Mouse (Mus musculus) MEL (cell line): ENCODE results near the gene Zfp646. TPM values are rescaled to one million over a fixed set of nuclear protein-coding genes. Genes with fewer than 3 reads are reported as not detected.

ENCODE experiments used
- DNase-seq: peaks from one replicate; pipeline ENCODE4 v3.0.0; 2011; ENCODE audit warnings: low read depth, low spot score
- H3K27ac ChIP-seq: 2 replicates; pipeline ENCODE4 v1.5.1; 2012; ENCODE audit warnings: low read depth, mild to moderate bottlenecking, control low read depth, low read length, moderate library complexity; ENCODE audit not compliant: control insufficient read depth
- H3K27me3 ChIP-seq, 2 experiments: fragments of 150-350 bp in 1 of 2; sonication (generic) in 1 of 2; 2 replicates each; pipeline ENCODE4 v1.6.1; 2012; ENCODE audit warnings: low read length in 2 of 2, mild to moderate bottlenecking in 2 of 2, improper control_type of control experiment in 1 of 2, moderate library complexity in 1 of 2; ENCODE audit not compliant: insufficient read depth in 2 of 2, control insufficient read depth in 1 of 2
- H3K36me3 ChIP-seq, 2 experiments: 2 replicates each; pipeline ENCODE4 v1.6.1; 2012 to 2014; ENCODE audit warnings: low read length in 2 of 2, improper control_type of control experiment in 1 of 2, inconsistent platforms in 1 of 2, mild to moderate bottlenecking in 1 of 2; ENCODE audit not compliant: insufficient read depth in 2 of 2, control insufficient read depth in 1 of 2
- H3K4me1 ChIP-seq, 2 experiments: fragments of 150-350 bp in 1 of 2; sonication (generic) in 1 of 2; 2 replicates each; pipeline ENCODE4 v1.6.1; 2012; ENCODE audit warnings: low read length in 2 of 2, improper control_type of control experiment in 1 of 2, mild to moderate bottlenecking in 1 of 2; ENCODE audit not compliant: insufficient read depth in 2 of 2, control insufficient read depth in 1 of 2
- H3K4me3 ChIP-seq, 2 experiments: fragments of 150-350 bp in 1 of 2; sonication (generic) in 1 of 2; 2 replicates each; pipeline ENCODE4 v1.5.1; 2012; ENCODE audit warnings: low read depth in 2 of 2, low read length in 2 of 2, mild to moderate bottlenecking in 2 of 2, moderate library complexity in 2 of 2, control low read depth in 1 of 2, improper control_type of control experiment in 1 of 2; ENCODE audit not compliant: control insufficient read depth in 1 of 2, insufficient read depth in 1 of 2
- H3K79me2 ChIP-seq: 2 replicates; pipeline ENCODE4 v1.6.1; 2012; ENCODE audit warnings: mild to moderate bottlenecking, low read length, moderate library complexity; ENCODE audit not compliant: control insufficient read depth, poor library complexity, insufficient read depth
- H3K9ac ChIP-seq: 2 replicates; pipeline ENCODE4 v1.6.1; 2012; ENCODE audit warnings: low read depth, mild to moderate bottlenecking, control low read depth, low read length, moderate library complexity; ENCODE audit not compliant: control insufficient read depth, poor library complexity, severe bottlenecking
- H3K9me3 ChIP-seq: fragments of 150-350 bp; sonication (generic); replicated peaks from 2 replicates; pipeline ENCODE4 v1.6.1; 2012; ENCODE audit warnings: mild to moderate bottlenecking, low read length, improper control_type of control experiment, moderate library complexity; ENCODE audit not compliant: insufficient read depth
- BHLHE40 ChIP-seq: IDR thresholded peaks from 2 replicates; pipeline ENCODE4 v1.6.1; 2012; ENCODE audit warnings: low read depth, mild to moderate bottlenecking, inconsistent platforms, low read length, improper control_type of control experiment, borderline replicate concordance
- CHD1 ChIP-seq: IDR thresholded peaks from 2 replicates; pipeline ENCODE4 v1.6.1; 2012; ENCODE audit warnings: low read depth, mild to moderate bottlenecking, inconsistent platforms, low read length, improper control_type of control experiment
- CHD2 ChIP-seq: IDR thresholded peaks from 2 replicates; pipeline ENCODE4 v1.6.1; 2011; ENCODE audit warnings: low read length, improper control_type of control experiment
- E2F4 ChIP-seq: IDR thresholded peaks from 2 replicates; pipeline ENCODE4 v1.6.1; 2011; ENCODE audit warnings: low read depth, low read length, improper control_type of control experiment, borderline replicate concordance
- ELF1 ChIP-seq: IDR thresholded peaks from 2 replicates; pipeline ENCODE4 v1.6.1; 2014; ENCODE audit warnings: low read depth, mild to moderate bottlenecking, inconsistent platforms, low read length, improper control_type of control experiment, moderate library complexity
- EP300 ChIP-seq, 2 experiments: IDR thresholded peaks; 2 replicates each; pipeline ENCODE4 v1.6.1; 2011; ENCODE audit warnings: improper control_type of control experiment in 2 of 2, low read length in 2 of 2, low read depth in 1 of 2, mild to moderate bottlenecking in 1 of 2
- ETS1 ChIP-seq: IDR thresholded peaks from 2 replicates; pipeline ENCODE4 v1.6.1; 2012; ENCODE audit warnings: low read depth, mild to moderate bottlenecking, inconsistent platforms, low read length, improper control_type of control experiment, moderate library complexity
- GABPA ChIP-seq: IDR thresholded peaks from 2 replicates; pipeline ENCODE4 v1.6.1; 2012; ENCODE audit warnings: low read depth, mild to moderate bottlenecking, inconsistent platforms, low read length, improper control_type of control experiment, moderate library complexity
- HCFC1 ChIP-seq: IDR thresholded peaks from 2 replicates; pipeline ENCODE4 v1.6.1; 2012; ENCODE audit warnings: low read depth, mild to moderate bottlenecking, inconsistent platforms, low read length, improper control_type of control experiment, moderate library complexity
- JUND ChIP-seq: IDR thresholded peaks from 2 replicates; pipeline ENCODE4 v1.6.1; 2011; ENCODE audit warnings: low read depth, mild to moderate bottlenecking, improper control_type of control experiment, low read length
- KAT2A ChIP-seq: conservative IDR thresholded peaks from 2 replicates; pipeline ENCODE4 v1.6.1; 2012; ENCODE audit warnings: low read depth, low read length, improper control_type of control experiment, inconsistent platforms
- MAFK ChIP-seq: IDR thresholded peaks from 2 replicates; pipeline ENCODE4 v1.6.1; 2011; ENCODE audit warnings: low read depth, mild to moderate bottlenecking, low read length, improper control_type of control experiment, borderline replicate concordance
- MYB ChIP-seq: IDR thresholded peaks from 2 replicates; pipeline ENCODE4 v1.6.1; 2011; ENCODE audit warnings: mild to moderate bottlenecking, low read depth, low read length, improper control_type of control experiment
- NELFE ChIP-seq: IDR thresholded peaks from 2 replicates; pipeline ENCODE4 v1.6.1; 2011; ENCODE audit warnings: low read depth, low read length, improper control_type of control experiment
- NRF1 ChIP-seq: IDR thresholded peaks from 2 replicates; pipeline ENCODE4 v1.6.1; 2014; ENCODE audit warnings: low read depth, mild to moderate bottlenecking, inconsistent platforms, low read length, improper control_type of control experiment, moderate library complexity; ENCODE audit not compliant: poor library complexity, insufficient read depth, severe bottlenecking
- POLR2A ChIP-seq, 2 experiments: IDR thresholded peaks; 2 replicates each; pipeline ENCODE4 v1.6.1; 2011 to 2012; ENCODE audit warnings: low read length in 2 of 2, mild to moderate bottlenecking in 2 of 2, control low read depth in 1 of 2, improper control_type of control experiment in 1 of 2, low read depth in 1 of 2, moderate library complexity in 1 of 2; ENCODE audit not compliant: control insufficient read depth in 1 of 2, insufficient read depth in 1 of 2, poor library complexity in 1 of 2
- POLR2AphosphoS5 ChIP-seq: IDR thresholded peaks from 2 replicates; pipeline ENCODE4 v1.6.1; 2012; ENCODE audit warnings: low read depth, borderline replicate concordance, mild to moderate bottlenecking, inconsistent platforms, low read length, moderate library complexity, mixed read lengths
- RAD21 ChIP-seq: IDR thresholded peaks from 2 replicates; pipeline ENCODE4 v1.6.1; 2011; ENCODE audit warnings: mild to moderate bottlenecking, low read depth, low read length, improper control_type of control experiment
- TAL1 ChIP-seq: IDR thresholded peaks from 2 replicates; pipeline ENCODE4 v1.6.1; 2012; ENCODE audit warnings: mild to moderate bottlenecking, inconsistent platforms, low read length, moderate library complexity, mixed read lengths
- USF1 ChIP-seq: IDR thresholded peaks from 2 replicates; pipeline ENCODE4 v1.6.1; 2014; ENCODE audit warnings: low read depth, mild to moderate bottlenecking, inconsistent platforms, low read length, improper control_type of control experiment, moderate library complexity
- ZC3H11A ChIP-seq: IDR thresholded peaks from 2 replicates; pipeline ENCODE4 v1.6.1; 2012; ENCODE audit warnings: low read depth, mild to moderate bottlenecking, inconsistent platforms, low read length, improper control_type of control experiment
- ZKSCAN1 ChIP-seq: IDR thresholded peaks from 2 replicates; pipeline ENCODE4 v1.6.1; 2012; ENCODE audit warnings: low read depth, mild to moderate bottlenecking, inconsistent platforms, low read length, improper control_type of control experiment, moderate library complexity
- ZNF384 ChIP-seq: IDR thresholded peaks from 2 replicates; pipeline ENCODE4 v1.6.1; 2012; ENCODE audit warnings: low read depth, mild to moderate bottlenecking, inconsistent platforms, low read length, improper control_type of control experiment
- polyA plus RNA-seq, 2 experiments: library from polyadenylated mRNA; stranded (reverse) in 1 of 2; unstranded in 1 of 2; fragments of >175 nt in 1 of 2; fragments of >200 nt in 1 of 2; gene quantifications; 2 replicates each; pipeline versions ENCODE4 v1.2.1 to v1.2.4; 2012; ENCODE audit warnings: low replicate concordance in 2 of 2, low read depth in 1 of 2; ENCODE audit not compliant: insufficient read length in 2 of 2, insufficient read depth in 1 of 2, missing spikeins in 1 of 2
- total RNA-seq: library from RNA; depleted of rRNA; stranded (reverse); fragments of 300-350 nt; gene quantifications from 2 replicates; pipeline ENCODE4 v1.2.3, GENCODE M21; 2012

Zfp646 gene
- total and polyA plus RNA-seq, 3 experiments: 35.8 to 38.2 TPM; not detected in 1

DNA sequence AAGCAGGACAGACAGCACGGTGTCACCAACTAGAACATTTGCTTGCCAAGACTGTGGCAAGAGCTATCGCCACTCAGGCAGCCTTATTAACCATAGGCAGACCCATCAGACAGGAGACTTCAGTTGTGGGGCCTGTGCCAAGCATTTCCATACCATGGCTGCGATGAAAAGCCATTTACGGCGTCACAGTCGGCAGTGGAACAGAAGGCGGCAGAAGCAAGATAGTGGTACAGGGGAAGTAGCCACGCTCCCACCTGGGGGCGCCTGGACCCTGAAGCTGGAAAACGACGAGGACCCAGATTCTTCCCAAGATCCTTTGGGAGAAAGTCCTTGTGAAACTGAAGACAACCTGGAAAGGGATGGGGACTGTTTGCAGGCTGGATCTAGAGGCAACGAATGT, 4.4 kb downstream of the Zfp646 start:
- TF ChIP-seq EP300 (IDR thresholded peaks at IDR 0.05; ENCODE audit: low read depth in 1 of 2, low read length in 2 of 2) (no peak), E2F4 (no peak), KAT2A (no peak), GABPA (no peak), CHD2 (no peak), HCFC1 (no peak), POLR2A (IDR thresholded peaks at IDR 0.05; ENCODE audit: control insufficient read depth in 1 of 2, insufficient read depth in 1 of 2, low read depth in 1 of 2, low read length in 2 of 2, poor library complexity in 1 of 2) (no peak; a peak in 1 of 4 replicates), CHD1 (no peak), RAD21 (no peak), MAFK (no peak), MYB (no peak), TAL1 (no peak), ZNF384 (no peak), ELF1 (no peak)
- H3K4me1 ChIP-seq: peaks cover 16 to 31% of the 10 kb centered on the region in 2 experiments
- no peak overlapping the region for H3K27ac ChIP-seq
- no peak overlapping the region for H3K4me3 ChIP-seq
- H3K9ac ChIP-seq: no peak overlapping the region
- H3K27me3 ChIP-seq: no peaks in the 10 kb centered on the region
- H3K79me2 ChIP-seq: peaks cover 74% of the 10 kb centered on the region
- peaks cover 8 to 27% of the 10 kb centered on the region in 2 experiments for H3K36me3 ChIP-seq
- H3K9me3 ChIP-seq: no peaks in the 10 kb centered on the region
- DNase-seq: no peak

DNA sequence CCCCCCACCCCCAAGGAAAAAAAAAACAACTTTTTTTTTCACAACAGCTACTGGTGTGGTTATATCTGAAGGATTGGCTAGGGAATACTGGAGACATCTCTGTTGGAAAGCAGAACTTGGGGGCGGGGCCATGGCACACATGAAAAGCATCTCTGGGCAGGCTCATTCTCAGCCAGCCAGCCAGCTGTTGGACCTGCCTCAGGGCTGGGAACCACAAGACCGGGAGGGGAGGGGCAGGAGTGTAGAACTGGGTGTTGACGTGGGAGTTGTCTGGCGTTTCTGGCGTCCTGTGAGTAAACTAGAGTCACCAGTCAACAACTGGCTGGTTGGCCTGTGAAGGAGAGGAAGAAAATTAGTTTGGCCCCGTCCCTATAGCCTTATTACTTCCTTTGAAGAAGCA, 9.9 kb downstream of the Zfp646 start:
- no peaks in the 10 kb centered on the region for H3K9me3 ChIP-seq
- H3K4me3 ChIP-seq: no peak overlapping the region
- H3K36me3 ChIP-seq: peaks cover 14 to 32% of the 10 kb centered on the region in 2 experiments; a peak in 3 of 4 replicates
- no peak overlapping the region for H3K9ac ChIP-seq
- TF ChIP-seq ZC3H11A (no peak), NRF1 (no peak), POLR2AphosphoS5 (no peak), ETS1 (no peak), ELF1 (no peak), ZKSCAN1 (no peak), NELFE (no peak), HCFC1 (no peak), ZNF384 (no peak), JUND (no peak), MYB (no peak), BHLHE40 (no peak), USF1 (no peak)
- H3K79me2 ChIP-seq: peaks cover 28% of the 10 kb centered on the region
- no peaks in the 10 kb centered on the region for H3K27me3 ChIP-seq
- H3K27ac ChIP-seq: no peak overlapping the region
- DNase-seq: no peak
- peaks cover 16 to 31% of the 10 kb centered on the region in 2 experiments for H3K4me1 ChIP-seq
